Mouse (Mus musculus): Measurements from ENCODE around the gene Rnf103.

GRCm38 (mm10) chr6:71467766-71468165 lies 25.9 kb upstream of the Rnf103 start:
- TF ChIP-seq CTCF (IDR thresholded peaks at IDR 0.05; ENCODE audit: low read depth, low read length) (no peak), EP300 (IDR thresholded peaks at IDR 0.05; ENCODE audit: insufficient read depth, low read depth, low read length) (no peak), POLR2A (IDR thresholded peaks at IDR 0.05; ENCODE audit: insufficient read depth, low read length) (no peak)
